Mouse (Mus musculus) limb, embryonic 15.5 days (tissue): ENCODE measurements around the gene Ahcy. TPM values are rescaled to one million over a fixed set of nuclear protein-coding genes. Genes with fewer than 3 reads are reported as not detected.
"Not testable (repeated sequence)": the region's sequence is repeated elsewhere in the genome, so short reads cannot be mapped to it uniquely, and the experiment has no call there.

Experiments used
- ATAC-seq: fragments of 200-750 bp; cut with Nextera tagmentation; 2 replicates; pipeline ENCODE4 v1.8.0; 2017; ENCODE audit warnings: low read depth, moderate TSS enrichment; ENCODE audit not compliant: insufficient number of reproducible peaks, low FRiP score, low TSS enrichment
- H3K27ac ChIP-seq: fragments of 300-500 bp; sonication (generic); 2 replicates; pipeline ENCODE4 v1.5.1; 2015; ENCODE audit warnings: moderate library complexity, mild to moderate bottlenecking, inconsistent platforms
- H3K27me3 ChIP-seq: fragments of 300-500 bp; sonication (generic); 2 replicates; pipeline ENCODE4 v1.6.1; 2015; ENCODE audit warnings: inconsistent platforms
- H3K36me3 ChIP-seq: fragments of 300-500 bp; sonication (generic); 2 replicates; pipeline ENCODE4 v1.6.1; 2015; ENCODE audit warnings: inconsistent platforms
- H3K4me1 ChIP-seq: fragments of 300-500 bp; sonication (generic); 2 replicates; pipeline ENCODE4 v1.6.1; 2015; ENCODE audit warnings: inconsistent platforms
- H3K4me2 ChIP-seq: fragments of 300-500 bp; sonication (generic); 2 replicates; pipeline ENCODE4 v1.6.1; 2015; ENCODE audit warnings: mild to moderate bottlenecking, inconsistent platforms
- H3K4me3 ChIP-seq: fragments of 300-500 bp; sonication (generic); 2 replicates; pipeline ENCODE4 v1.5.1; 2015; ENCODE audit warnings: mild to moderate bottlenecking, inconsistent platforms
- H3K9ac ChIP-seq: fragments of 300-500 bp; sonication (generic); 2 replicates; pipeline ENCODE4 v1.6.1; 2015; ENCODE audit warnings: inconsistent platforms
- H3K9me3 ChIP-seq: fragments of 300-500 bp; sonication (generic); 2 replicates; pipeline ENCODE4 v1.6.1; 2016; ENCODE audit warnings: inconsistent platforms
- WGBS: fragments of 180-500 bp; shearing (Covaris S2); methylation state at CpG from one replicate; pipeline ENCODE4 v1.1.7; 2015; 5-methylcytosine and 5-hydroxymethylcytosine counted together
- polyA plus RNA-seq: library from polyadenylated mRNA; unstranded; fragments of >200 nt; fragmentation: Nextera tagmentation; extraction: Ambion mirVana; gene quantifications from 2 replicates; pipeline ENCODE4 v1.2.1, GENCODE M21; 2015

The Ahcy gene
- polyA plus RNA-seq, 1 experiment from 2014 or later: 53.5 TPM

DNA sequence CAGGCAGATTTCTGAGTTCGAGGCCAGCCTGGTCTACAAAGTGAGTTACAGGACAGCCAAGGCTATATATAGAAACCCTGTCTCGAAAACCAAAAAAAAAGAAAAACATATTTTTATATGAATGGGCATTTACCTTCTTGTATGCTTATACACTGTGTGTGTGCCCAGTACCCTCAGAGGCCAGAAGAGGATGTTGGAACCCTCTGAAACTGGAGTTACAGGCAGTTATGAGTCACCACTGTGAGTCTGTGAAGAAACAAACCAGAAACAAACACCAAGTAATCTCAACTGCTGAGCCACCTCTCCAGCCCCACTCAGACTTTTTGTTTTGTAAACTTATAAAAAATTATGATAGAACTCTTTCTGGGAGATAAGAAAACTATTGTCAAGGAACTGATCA, 27.5 kb downstream of the Ahcy start:
- Histone ChIP-seq H3K4me1 (peaks cover 22% of the 10 kb centered on the region), H3K9ac (no peak overlapping the region), H3K4me3 (no peak overlapping the region), H3K27ac (no peak overlapping the region), H3K9me3 (no peaks in the 10 kb centered on the region), H3K27me3 (no peaks in the 10 kb centered on the region), H3K36me3 (no peaks in the 10 kb centered on the region), H3K4me2 (no peak overlapping the region)
- WGBS: 85% methylated on average over 2 of the region's 2 CpGs
- no peak for ATAC-seq

DNA sequence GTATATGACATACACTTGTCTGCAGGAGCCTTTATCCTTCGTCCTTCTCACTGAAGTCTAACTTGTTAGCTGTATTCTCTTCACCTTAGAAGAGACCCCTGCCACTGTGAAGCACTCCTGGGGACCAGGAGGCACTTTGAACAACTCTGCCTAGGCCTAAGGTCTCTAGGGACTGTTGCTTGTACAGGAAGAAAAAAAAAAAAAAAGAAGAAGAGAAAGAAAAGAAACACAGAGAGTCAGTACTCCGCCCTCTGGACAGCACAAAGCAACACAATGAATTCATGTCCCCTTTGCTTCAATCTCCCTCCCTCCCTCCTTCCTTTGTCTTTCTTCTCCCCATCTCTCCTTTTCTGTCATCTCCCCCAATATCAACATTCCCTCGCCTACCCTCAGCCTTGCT, 29.2 kb downstream of the Ahcy start:
- Histone ChIP-seq H3K27ac (no peak overlapping the region), H3K9ac (no peak overlapping the region), H3K4me3 (no peak overlapping the region), H3K27me3 (no peaks in the 10 kb centered on the region), H3K9me3 (no peaks in the 10 kb centered on the region), H3K4me1 (peaks cover 11% of the 10 kb centered on the region), H3K36me3 (no peaks in the 10 kb centered on the region), H3K4me2 (no peak overlapping the region)
- 83% methylated on average over 3 of the region's 3 CpGs for WGBS
- no peak for ATAC-seq

- ATAC-seq: no peak
- H3K36me3 ChIP-seq: no peaks in the 10 kb centered on the region
- no peak overlapping the region for H3K4me3 ChIP-seq
- H3K4me1 ChIP-seq: peaks cover 9% of the 10 kb centered on the region; the same call in 1 of the 2 replicates
- H3K4me2 ChIP-seq: no peak overlapping the region
- no peaks in the 10 kb centered on the region for H3K9me3 ChIP-seq
- no peaks in the 10 kb centered on the region for H3K27me3 ChIP-seq
- H3K9ac ChIP-seq: no peak overlapping the region
- WGBS: 63% methylated on average over 3 of the region's 3 CpGs
- no peak overlapping the region for H3K27ac ChIP-seq
Measured at GRCm38 (mm10) chr2:155044542-155044941, 29.8 kb downstream of the Ahcy start.

DNA sequence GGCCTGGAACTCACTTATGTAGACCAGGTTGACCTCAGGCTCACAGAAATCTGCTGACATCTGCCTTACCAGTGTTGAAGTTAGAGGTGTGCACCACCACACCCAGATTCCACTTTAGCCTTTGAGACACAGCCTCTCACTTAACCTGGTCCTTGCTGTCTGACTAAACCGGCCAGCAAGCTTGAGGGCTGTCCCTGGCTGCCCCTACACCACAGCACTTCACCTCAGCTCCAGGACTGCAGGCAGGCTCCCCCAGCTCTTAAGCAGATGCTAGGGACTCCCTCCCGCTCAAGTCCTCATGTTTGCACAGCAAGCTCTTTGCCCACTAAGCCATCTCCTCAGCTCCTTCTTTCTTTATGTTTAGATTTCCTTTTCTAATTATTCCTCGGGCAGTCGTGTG, 34.3 kb downstream of the Ahcy start:
- no peak for ATAC-seq
- WGBS: 77% methylated on average over 4 of the region's 4 CpGs
- H3K36me3 ChIP-seq: no peaks in the 10 kb centered on the region
- no peak overlapping the region for H3K27ac ChIP-seq
- H3K9ac ChIP-seq: no peak overlapping the region
- H3K27me3 ChIP-seq: no peaks in the 10 kb centered on the region
- no peak overlapping the region for H3K4me3 ChIP-seq
- no peaks in the 10 kb centered on the region for H3K9me3 ChIP-seq
- H3K4me1 ChIP-seq: no peaks in the 10 kb centered on the region
- H3K4me2 ChIP-seq: no peak overlapping the region

DNA sequence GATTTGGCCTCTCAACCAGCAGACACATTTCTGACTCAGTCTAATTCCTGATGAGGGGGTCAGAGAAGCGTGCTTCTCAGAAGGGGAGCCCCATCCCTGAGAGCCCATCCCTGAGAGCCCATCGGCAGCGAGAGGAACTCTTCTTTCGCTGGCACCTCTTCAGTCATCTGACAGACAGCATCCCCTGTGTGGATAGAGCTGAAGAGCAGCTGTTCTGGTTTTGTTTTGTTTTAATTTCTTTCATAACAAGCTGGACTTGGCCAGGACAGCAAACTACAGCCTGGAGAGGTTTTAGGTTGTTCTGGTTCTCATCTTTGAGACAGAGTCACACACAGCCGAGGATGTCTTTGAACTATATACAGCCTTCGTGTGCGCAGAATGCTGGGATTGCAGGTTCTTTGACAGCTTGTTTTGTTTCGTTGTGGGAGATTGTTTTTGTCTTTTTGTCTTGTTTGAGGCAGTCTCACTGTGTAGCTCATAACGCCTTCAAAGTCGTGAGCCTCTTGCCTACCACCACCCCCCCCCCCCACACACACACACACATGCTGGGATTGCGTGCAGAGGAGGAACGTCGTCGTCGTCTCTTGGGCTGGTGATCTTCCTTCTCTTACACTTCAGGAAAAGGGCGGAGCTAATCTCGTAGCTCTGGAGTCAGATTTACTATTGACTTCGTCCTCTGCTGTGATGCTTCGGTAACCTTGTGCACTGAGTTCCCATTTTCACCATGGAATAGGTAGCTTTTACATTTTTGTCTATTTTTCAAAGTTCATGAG, 41.2 kb downstream of the Ahcy start:
- Histone ChIP-seq H3K9me3 (no peaks in the 10 kb centered on the region), H3K9ac (no peak overlapping the region), H3K4me2 (no peak overlapping the region), H3K4me3 (no peak overlapping the region), H3K4me1 (no peaks in the 10 kb centered on the region), H3K27ac (peak overlapping the region; percentile 38; the same call in 1 of the 2 replicates), H3K27me3 (no peaks in the 10 kb centered on the region), H3K36me3 (no peaks in the 10 kb centered on the region)
- WGBS: 32% methylated on average over 19 of the region's 19 CpGs
- no peak for ATAC-seq

GRCm38 (mm10) chr2:155030831-155031230, 43.5 kb downstream of the Ahcy start:
- Histone ChIP-seq H3K4me3 (no peak overlapping the region), H3K4me1 (no peaks in the 10 kb centered on the region), H3K9ac (no peak overlapping the region), H3K27ac (no peak overlapping the region), H3K9me3 (no peaks in the 10 kb centered on the region), H3K36me3 (no peaks in the 10 kb centered on the region), H3K4me2 (no peak overlapping the region), H3K27me3 (no peaks in the 10 kb centered on the region)
- WGBS: 47% methylated on average over 7 of the region's 7 CpGs
- no peak for ATAC-seq

DNA sequence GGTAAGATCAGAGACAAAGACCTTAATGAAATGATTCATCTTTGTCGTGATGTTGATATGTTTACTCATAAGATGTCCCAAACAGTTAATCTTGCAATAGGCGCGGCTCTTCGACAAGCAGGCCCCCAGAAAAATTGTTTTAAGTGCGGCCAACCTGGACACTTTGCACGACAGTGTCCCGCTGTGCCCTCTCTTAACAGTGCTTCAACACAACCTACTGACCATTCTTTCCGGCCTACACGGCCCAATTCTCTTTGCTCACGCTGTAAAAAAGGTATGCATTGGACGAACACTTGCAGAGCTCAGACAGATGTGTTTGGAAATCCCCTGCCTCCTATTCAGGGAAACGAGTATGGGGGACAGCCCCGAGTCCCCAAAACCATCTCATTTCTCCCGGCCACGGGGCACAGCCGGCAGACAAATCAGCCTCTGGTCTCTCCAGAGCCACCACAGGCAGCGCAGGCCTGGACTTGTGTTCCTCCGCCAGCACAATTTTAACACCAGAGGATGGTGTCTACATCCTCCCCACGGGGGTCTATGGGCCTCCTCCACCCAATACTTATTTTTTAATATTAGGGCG, 54.0 kb downstream of the Ahcy start:
- not testable (repeated sequence) for H3K9ac ChIP-seq

GRCm38 (mm10) chr2:155019673-155020072, 54.6 kb downstream of the Ahcy start:
- Histone ChIP-seq H3K4me2 (peak overlapping the region; percentile 82), H3K36me3 (no peaks in the 10 kb centered on the region), H3K27ac (peak overlapping the region; percentile 85), H3K27me3 (no peaks in the 10 kb centered on the region; the same call in 1 of the 2 replicates), H3K9me3 (no peaks in the 10 kb centered on the region), H3K9ac (peak overlapping the region; percentile 26; the same call in 1 of the 2 replicates), H3K4me3 (peak overlapping the region; percentile 45), H3K4me1 (peaks cover 6% of the 10 kb centered on the region; the same call in 1 of the 2 replicates)
- peak; percentile 65 for ATAC-seq
- WGBS: under 1% methylated on average over 22 of the region's 22 CpGs

More for the DNA sequence above, 54.0 kb downstream of the Ahcy start:
- H3K9me3 ChIP-seq, H3K27me3 ChIP-seq, H3K4me3 ChIP-seq, H3K4me1 ChIP-seq, H3K36me3 ChIP-seq, H3K4me2 ChIP-seq, H3K27ac ChIP-seq, ATAC-seq: not testable (repeated sequence)
- WGBS: 37% methylated on average over 20 of the region's 20 CpGs

DNA sequence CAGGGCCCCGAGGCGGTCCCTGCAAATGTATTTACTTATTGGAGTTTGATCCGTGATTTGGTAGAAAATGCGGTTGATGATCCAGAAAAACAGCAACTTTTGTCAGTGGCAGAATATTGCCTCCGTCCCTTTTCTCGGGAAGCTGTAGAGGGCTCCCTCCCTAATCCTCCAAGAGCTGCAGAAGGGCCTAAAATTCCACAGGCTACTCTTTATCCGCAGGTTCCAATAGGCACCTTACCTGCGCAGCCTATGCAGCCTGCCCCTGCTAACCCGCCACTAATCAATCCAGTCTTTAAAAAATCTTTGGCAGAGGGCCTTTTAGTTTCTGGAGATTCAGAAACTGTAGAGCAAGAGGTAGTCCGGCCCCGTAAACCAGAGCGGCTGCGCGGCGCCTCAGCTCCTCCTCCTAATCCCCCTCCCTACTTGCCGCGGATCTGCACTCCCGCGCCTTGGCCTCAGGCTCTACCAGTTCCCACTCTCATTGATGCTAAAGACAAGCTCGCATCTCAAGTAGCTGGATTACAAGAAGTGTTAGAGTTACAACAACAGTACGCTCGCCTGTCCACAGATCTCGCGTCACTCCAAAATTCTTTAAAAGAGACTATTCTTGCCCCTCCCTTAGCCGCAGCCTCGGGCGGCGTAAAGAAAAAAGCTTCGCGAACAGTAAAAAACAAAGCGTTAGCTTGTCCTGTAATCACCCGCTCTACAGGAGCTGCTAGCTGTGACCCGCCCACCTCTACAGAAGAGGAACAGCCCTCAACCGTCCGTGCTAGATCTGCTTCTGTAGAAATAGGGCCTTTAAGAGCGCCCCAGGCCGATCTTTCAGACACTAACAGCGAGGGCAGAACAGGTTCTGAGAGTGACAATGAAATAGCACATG, 55.3 kb downstream of the Ahcy start:
- H3K27ac ChIP-seq: peak overlapping the region; percentile 85
- peak overlapping the region; percentile 26; the same call in 1 of the 2 replicates for H3K9ac ChIP-seq
- under 1% methylated on average over 38 of the region's 38 CpGs for WGBS
- peak overlapping the region; percentile 45 for H3K4me3 ChIP-seq
- no peaks in the 10 kb centered on the region; the same call in 1 of the 2 replicates for H3K27me3 ChIP-seq
- H3K4me1 ChIP-seq: peaks cover 6% of the 10 kb centered on the region; the same call in 1 of the 2 replicates
- H3K4me2 ChIP-seq: peak overlapping the region; percentile 82
- ATAC-seq: peak; percentile 84
- H3K9me3 ChIP-seq: no peaks in the 10 kb centered on the region
- no peaks in the 10 kb centered on the region for H3K36me3 ChIP-seq

- Histone ChIP-seq H3K4me3 (peak within 1 kb of the TSS; percentile 45), H3K27ac (peak within 1 kb of the TSS; percentile 85), H3K9ac (peak within 1 kb of the TSS; percentile 26; the same call in 1 of the 2 replicates), H3K4me2 (peak within 1 kb of the TSS; percentile 82)
- WGBS: 3% methylated on average over 24 of the region's 26 CpGs
- H3K27me3 ChIP-seq, ATAC-seq, H3K4me1 ChIP-seq, H3K36me3 ChIP-seq, H3K9me3 ChIP-seq: not testable (repeated sequence)
Measured at GRCm38 (mm10) chr2:155018251-155018755, 56.0 kb downstream of the Ahcy start, which contains the start of gene Gm14226. Gm14226 (plus strand) TSS chr2:155018266.

GRCm38 (mm10) chr2:155016751-155017150, 57.5 kb downstream of the Ahcy start:
- 48% methylated on average over 6 of the region's 9 CpGs for WGBS
- not testable (repeated sequence) for H3K4me1 ChIP-seq, H3K9ac ChIP-seq, H3K9me3 ChIP-seq, H3K36me3 ChIP-seq, H3K4me2 ChIP-seq, H3K27me3 ChIP-seq, H3K4me3 ChIP-seq, ATAC-seq, H3K27ac ChIP-seq
